Mouse (Mus musculus): Measurements from ENCODE around the gene Ybx2.

GRCm38 (mm10) chr11:69894671-69895070, 40.9 kb upstream of the Ybx2 start:
- TF ChIP-seq CTCF (IDR thresholded peaks at IDR 0.05; ENCODE audit: extremely low read depth, insufficient read depth, low read length) = no peak
- TF ChIP-seq POLR2A (IDR thresholded peaks at IDR 0.05; ENCODE audit: extremely low read depth, insufficient read depth, low read length) = no peak
